In genomic region chr16:25263520-25264149, GRCm38 (mm10) we compare ENCODE assay signal across 9 mouse cellular contexts. TPM values are rescaled to one million over a fixed set of nuclear protein-coding genes. Genes with fewer than 3 reads are reported as not detected.
DNase-seq lines count a peak whose midpoint lies in the region; ATAC-seq and TF ChIP-seq lines count a peak whose summit lies in the region.
"Had no signal": no experiment of that assay in that cellular context is flagged by ENCODE, and none has a peak within 500 bp of the region (broad histone marks: within the 10 kb centered on the region; RNA-seq: fewer than 3 reads in every experiment).

No protein-coding gene starts in this region.

- H3K27me3 ChIP-seq in kidney, embryonic 15.5 days, result peaks cover 20% of the 10 kb centered on the region
- no peaks in the 10 kb centered on the region for H3K27me3 ChIP-seq in liver, embryonic 11.5 days (replicated peaks; ENCODE audit: control insufficient read depth, insufficient read depth, low read length)
- H3K27me3 ChIP-seq in neural tube, embryonic 11.5 days (ENCODE audit: control insufficient read depth, insufficient read depth, low read length), result no peaks in the 10 kb centered on the region
- no peaks in the 10 kb centered on the region for H3K27me3 ChIP-seq in testis, adult 2 months (ENCODE audit: control insufficient read depth, insufficient read depth, low read length)
- H3K27me3 ChIP-seq: embryonic facial prominence, embryonic 15.5 days had no signal

- DNase-seq in A20 (ENCODE audit: low read depth, low spot score), result peak; percentile 69
- DNase-seq in adrenal gland, postnatal 10 days, result peak; percentile 90
- peak; percentile 68 for DNase-seq in embryo, embryonic 11.5 days (ENCODE audit: low read depth, low spot score)
- DNase-seq in liver, embryonic 11.5 days (ENCODE audit: low spot score), result peak; percentile 47
- DNase-seq in neural tube, embryonic 11.5 days (ENCODE audit: low spot score), result peak; percentile 85

- ATAC-seq in granulocyte monocyte progenitor cell, adult 5-6 weeks (replicated peaks; ENCODE audit: poor library complexity, severe bottlenecking), result peak; percentile 79
- 0 out of 2 replicates have a peak, but pooled peaks have one; percentile 46 for ATAC-seq in kidney, embryonic 15.5 days (replicated peaks; ENCODE audit: low FRiP score)
- no peak for ATAC-seq in liver, embryonic 11.5 days (replicated peaks; ENCODE audit: low FRiP score)
- peak; percentile 46; the same call in 1 of the 2 replicates for ATAC-seq in neural tube, embryonic 11.5 days (ENCODE audit: insufficient read depth, low FRiP score, low TSS enrichment)

- no peak overlapping the region for H3K27ac ChIP-seq in kidney, embryonic 15.5 days
- H3K27ac ChIP-seq in liver, embryonic 11.5 days (ENCODE audit: low read depth, low read length), result no peak overlapping the region
- H3K27ac ChIP-seq in neural tube, embryonic 11.5 days (ENCODE audit: low read depth, low read length), result no peak overlapping the region
- no peak overlapping the region for H3K27ac ChIP-seq in testis, adult 2 months (ENCODE audit: control insufficient read depth, insufficient read depth, low read depth, low read length)
- H3K27ac ChIP-seq: embryonic facial prominence, embryonic 15.5 days had no signal

- H3K4me2 ChIP-seq in kidney, embryonic 15.5 days, result no peak overlapping the region
- H3K4me2 ChIP-seq in liver, embryonic 11.5 days, result no peak overlapping the region
- H3K4me2 ChIP-seq in neural tube, embryonic 11.5 days (ENCODE audit: low read depth), result no peak overlapping the region
- H3K4me2 ChIP-seq: embryonic facial prominence, embryonic 15.5 days had no signal

- H3K4me3 ChIP-seq in kidney, embryonic 15.5 days (replicated peaks), result no peak overlapping the region
- H3K4me3 ChIP-seq in liver, embryonic 11.5 days (ENCODE audit: low read depth, low read length), result no peak overlapping the region
- H3K4me3 ChIP-seq in neural tube, embryonic 11.5 days (ENCODE audit: low read depth, low read length), result no peak overlapping the region
- no peak overlapping the region for H3K4me3 ChIP-seq in testis, adult 2 months (ENCODE audit: control insufficient read depth, low read depth, low read length)
- H3K4me3 ChIP-seq: embryonic facial prominence, embryonic 15.5 days had no signal

- no peaks in the 10 kb centered on the region for H3K4me1 ChIP-seq in kidney, embryonic 15.5 days
- H3K4me1 ChIP-seq in liver, embryonic 11.5 days (replicated peaks; ENCODE audit: control insufficient read depth, insufficient read depth, low read length), result no peaks in the 10 kb centered on the region
- H3K4me1 ChIP-seq in neural tube, embryonic 11.5 days (ENCODE audit: control insufficient read depth, insufficient read depth, low read length), result no peaks in the 10 kb centered on the region
- peaks cover 3% of the 10 kb centered on the region; the same call in 1 of the 2 replicates for H3K4me1 ChIP-seq in testis, adult 2 months (ENCODE audit: control insufficient read depth, insufficient read depth, low read length)
- H3K4me1 ChIP-seq: embryonic facial prominence, embryonic 15.5 days had no signal

- no peaks in the 10 kb centered on the region for H3K9me3 ChIP-seq in kidney, embryonic 15.5 days (replicated peaks)
- H3K9me3 ChIP-seq in liver, embryonic 11.5 days (ENCODE audit: control insufficient read depth, low read length), result no peaks in the 10 kb centered on the region
- no peaks in the 10 kb centered on the region for H3K9me3 ChIP-seq in neural tube, embryonic 11.5 days (ENCODE audit: control insufficient read depth, low read length)
- H3K9me3 ChIP-seq: embryonic facial prominence, embryonic 15.5 days had no signal

- no peak for TF ChIP-seq POLR2A in testis, adult 2 months (IDR thresholded peaks at IDR 0.05; ENCODE audit: control insufficient read depth, low read depth, low read length)

- H3K36me3 ChIP-seq in kidney, embryonic 15.5 days, result no peaks in the 10 kb centered on the region
- no peaks in the 10 kb centered on the region for H3K36me3 ChIP-seq in liver, embryonic 11.5 days (ENCODE audit: control insufficient read depth, insufficient read depth, low read length)
- no peaks in the 10 kb centered on the region for H3K36me3 ChIP-seq in neural tube, embryonic 11.5 days (ENCODE audit: control insufficient read depth, insufficient read depth, low read length)
- H3K36me3 ChIP-seq in testis, adult 2 months (ENCODE audit: control insufficient read depth, insufficient read depth, low read length), result no peaks in the 10 kb centered on the region
- H3K36me3 ChIP-seq: embryonic facial prominence, embryonic 15.5 days had no signal

- no peak overlapping the region for H3K9ac ChIP-seq in kidney, embryonic 15.5 days
- H3K9ac ChIP-seq in liver, embryonic 11.5 days (ENCODE audit: low read depth, low read length), result no peak overlapping the region
- H3K9ac ChIP-seq in neural tube, embryonic 11.5 days (ENCODE audit: low read length), result no peak overlapping the region
- H3K9ac ChIP-seq: embryonic facial prominence, embryonic 15.5 days had no signal

- WGBS in kidney, embryonic 15.5 days, result 37% methylated on average over 9 of the region's 9 CpGs
- 37% methylated on average over 9 of the region's 9 CpGs for WGBS in liver, embryonic 11.5 days
- 43% methylated on average over 9 of the region's 9 CpGs for WGBS in neural tube, embryonic 11.5 days

- peak; percentile 36; the same call in 1 of the 2 replicates for TF ChIP-seq CTCF in testis, adult 2 months (IDR thresholded peaks at IDR 0.05; ENCODE audit: control insufficient read depth, insufficient read depth, insufficient replicate concordance, low read depth, low read length)

RNA-seq across cellular contexts. Expression of gene Tprg, which starts 23.0 kb away (rescaled TPM):
- total RNA-seq in adrenal gland, postnatal 10 days (2021), result not detected
- not detected in 2 replicates for total RNA-seq in granulocyte monocyte progenitor cell, adult 5-6 weeks (2014; fragmentation: Nextera tagmentation)
- not detected in 2 replicates for total RNA-seq in granulocyte monocyte progenitor cell, adult 5-6 weeks (2017)
- not detected in 2 replicates for polyA plus RNA-seq in kidney, embryonic 15.5 days (2015; fragmentation: Nextera tagmentation; extraction: Ambion mirVana)
- polyA plus RNA-seq in liver, embryonic 11.5 days (2014; fragmentation: Nextera tagmentation; extraction: Ambion mirVana), result not detected in 2 replicates
- polyA plus RNA-seq in neural tube, embryonic 11.5 days (2014; fragmentation: Nextera tagmentation; extraction: Ambion mirVana), result not detected in 2 replicates
- not detected in 2 replicates for polyA plus RNA-seq in testis, adult 2 months (2012; rRNA removed)
